Mouse (Mus musculus) WW6 (cell line): ENCODE results near the gene Scpep1.

ENCODE experiments used
- DNase-seq: peaks from one replicate; pipeline ENCODE4 v3.0.0-alpha.2; 2013; ENCODE audit warnings: low read depth, low spot score

Gene Scpep1

DNA sequence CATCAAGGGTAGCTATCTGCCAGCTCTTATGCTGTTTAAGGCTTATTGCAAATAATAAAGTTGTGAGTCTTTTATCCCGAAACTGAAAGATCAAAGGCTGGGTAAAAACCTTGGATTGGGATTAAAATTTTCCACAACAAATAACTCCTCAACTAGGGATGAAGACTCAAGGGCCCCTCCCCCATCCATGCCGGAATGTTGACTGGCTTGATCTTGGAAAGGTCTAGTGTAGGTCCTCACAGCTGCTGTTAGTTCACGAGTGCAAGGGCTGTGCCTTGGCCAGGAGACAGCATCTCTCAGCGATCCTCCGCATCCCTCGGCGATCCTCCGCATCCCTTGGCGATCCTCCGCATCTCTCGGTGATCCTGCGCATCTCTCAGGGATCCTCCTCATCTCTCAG lies 77.3 kb downstream of the Scpep1 start:
- DNase-seq: no peak
